Mouse (Mus musculus) hindbrain, embryonic 11.5 days (tissue): ENCODE measurements around the gene Mroh7. TPM values are rescaled to one million over a fixed set of nuclear protein-coding genes. Genes with fewer than 3 reads are reported as not detected.

Experiments used
- ATAC-seq: fragments of 200-750 bp; cut with Nextera tagmentation; 2 replicates; pipeline ENCODE4 v1.8.0; 2017; ENCODE audit warnings: mild to moderate bottlenecking, moderate TSS enrichment, moderate library complexity; ENCODE audit not compliant: low FRiP score
- DNase-seq: peaks from one replicate; pipeline ENCODE4 v3.0.0-alpha.2; 2015; ENCODE audit warnings: low spot score
- H3K27ac ChIP-seq: fragments of 300-500 bp; sonication (generic); 2 replicates; pipeline ENCODE4 v1.5.1; 2014; ENCODE audit warnings: mild to moderate bottlenecking, low read depth, low read length
- H3K27me3 ChIP-seq: fragments of 300-500 bp; sonication (generic); 2 replicates; pipeline ENCODE4 v1.6.1; 2014; ENCODE audit warnings: mild to moderate bottlenecking, low read length, moderate library complexity, mixed read lengths; ENCODE audit not compliant: control insufficient read depth, insufficient read depth
- H3K36me3 ChIP-seq: fragments of 300-500 bp; sonication (generic); 2 replicates; pipeline ENCODE4 v1.6.1; 2014; ENCODE audit warnings: mild to moderate bottlenecking, low read length, moderate library complexity, mixed read lengths; ENCODE audit not compliant: control insufficient read depth, insufficient read depth
- H3K4me1 ChIP-seq: fragments of 300-500 bp; sonication (generic); replicated peaks from 2 replicates; pipeline ENCODE4 v1.6.1; 2014; ENCODE audit warnings: low read length, mixed read lengths; ENCODE audit not compliant: control insufficient read depth, insufficient read depth
- H3K4me2 ChIP-seq: fragments of 300-500 bp; sonication (generic); replicated peaks from 2 replicates; pipeline ENCODE4 v1.6.1; 2014; ENCODE audit warnings: mild to moderate bottlenecking, low read depth, low read length
- H3K4me3 ChIP-seq: fragments of 300-500 bp; sonication (generic); 2 replicates; pipeline ENCODE4 v1.5.1; 2014; ENCODE audit warnings: low read depth, low read length
- H3K9ac ChIP-seq: fragments of 300-500 bp; sonication (generic); 2 replicates; pipeline ENCODE4 v1.6.1; 2014; ENCODE audit warnings: low read depth, low read length
- H3K9me3 ChIP-seq: fragments of 300-500 bp; sonication (generic); 2 replicates; pipeline ENCODE4 v1.6.1; 2016; ENCODE audit warnings: low read length; ENCODE audit not compliant: control insufficient read depth
- WGBS: fragments of 180-500 bp; shearing (Covaris S2); extraction: QIAGEN DNeasy Blood & Tissue Kit; methylation state at CpG from one replicate; pipeline ENCODE4 v1.1.7; 2014; 5-methylcytosine and 5-hydroxymethylcytosine counted together
- polyA plus RNA-seq: library from polyadenylated mRNA; unstranded; fragments of >200 nt; fragmentation: Nextera tagmentation; extraction: Ambion mirVana; gene quantifications from 2 replicates; pipeline ENCODE4 v1.2.1, GENCODE M21; 2014

Gene Mroh7
- polyA plus RNA-seq, 1 experiment from 2014 or later = 0.25 TPM

GRCm38 (mm10) chr4:106655681-106656080 is 75.0 kb downstream of the Mroh7 start:
- H3K4me2 ChIP-seq = no peak overlapping the region
- 94% methylated on average over 10 of the region's 10 CpGs for WGBS
- DNase-seq (no peak), ATAC-seq (no peak)
- H3K4me3 ChIP-seq = no peak overlapping the region
- no peaks in the 10 kb centered on the region for H3K9me3 ChIP-seq
- H3K27me3 ChIP-seq = no peaks in the 10 kb centered on the region
- 0 out of 2 replicates have a peak, but pooled peaks cover 7% of the 10 kb centered on the region for H3K36me3 ChIP-seq
- H3K4me1 ChIP-seq = peaks cover 4% of the 10 kb centered on the region; the same call in 1 of the 2 replicates
- no peak overlapping the region for H3K9ac ChIP-seq
- no peak overlapping the region for H3K27ac ChIP-seq

GRCm38 (mm10) chr4:106653051-106653450 is 77.7 kb downstream of the Mroh7 start:
- H3K36me3 ChIP-seq = 0 out of 2 replicates have a peak, but pooled peaks cover 3% of the 10 kb centered on the region
- WGBS = 95% methylated on average over 15 of the region's 15 CpGs

GRCm38 (mm10) chr4:106652546-106652945 is 78.2 kb downstream of the Mroh7 start:
- Histone ChIP-seq H3K36me3 (0 out of 2 replicates have a peak, but pooled peaks cover 3% of the 10 kb centered on the region), H3K27ac (no peak overlapping the region), H3K4me1 (peaks cover 4% of the 10 kb centered on the region; the same call in 1 of the 2 replicates), H3K9ac (no peak overlapping the region), H3K4me2 (no peak overlapping the region), H3K4me3 (no peak overlapping the region), H3K27me3 (no peaks in the 10 kb centered on the region), H3K9me3 (no peaks in the 10 kb centered on the region)
- ATAC-seq (no peak), DNase-seq (no peak)
- WGBS = 90% methylated on average over 3 of the region's 3 CpGs

More at GRCm38 (mm10) chr4:106653051-106653450, 77.7 kb downstream of the Mroh7 start:
- no peak for DNase-seq
- no peaks in the 10 kb centered on the region for H3K27me3 ChIP-seq
- H3K9ac ChIP-seq = no peak overlapping the region
- H3K27ac ChIP-seq = no peak overlapping the region
- no peaks in the 10 kb centered on the region for H3K9me3 ChIP-seq
- H3K4me1 ChIP-seq = peaks cover 4% of the 10 kb centered on the region; the same call in 1 of the 2 replicates
- no peak overlapping the region for H3K4me3 ChIP-seq
- H3K4me2 ChIP-seq = no peak overlapping the region
- ATAC-seq = no peak

GRCm38 (mm10) chr4:106650833-106651527 is 79.7 kb downstream of the Mroh7 start, which contains the start of gene Pars2:
Pars2 (plus strand) TSS chr4:106651069.
- 0 out of 2 replicates have a peak within 1 kb of the TSS, but pooled peaks have one; percentile 3 for H3K27ac ChIP-seq
- 4% methylated on average over 40 of the region's 40 CpGs for WGBS
- H3K4me1 ChIP-seq = peaks cover 4% of the 10 kb centered on the region; the same call in 1 of the 2 replicates

GRCm38 (mm10) chr4:106647137-106647536 is 83.6 kb downstream of the Mroh7 start:
- no peaks in the 10 kb centered on the region for H3K27me3 ChIP-seq
- no peak overlapping the region for H3K4me3 ChIP-seq
- DNase-seq (no peak), ATAC-seq (no peak)
- H3K4me1 ChIP-seq = peaks cover 4% of the 10 kb centered on the region; the same call in 1 of the 2 replicates
- no peak overlapping the region for H3K4me2 ChIP-seq
- WGBS = 83% methylated on average over 6 of the region's 6 CpGs
- no peak overlapping the region for H3K27ac ChIP-seq
- H3K9ac ChIP-seq = no peak overlapping the region
- no peaks in the 10 kb centered on the region for H3K9me3 ChIP-seq
- H3K36me3 ChIP-seq = no peaks in the 10 kb centered on the region

More at GRCm38 (mm10) chr4:106650833-106651527, 79.7 kb downstream of the Mroh7 start, which contains the start of gene Pars2:
- DNase-seq (peak; percentile 98), ATAC-seq (peak; percentile 94)
- Histone ChIP-seq H3K27me3 (no peaks in the 10 kb centered on the region), H3K36me3 (0 out of 2 replicates have a peak, but pooled peaks cover 3% of the 10 kb centered on the region), H3K4me3 (peak within 1 kb of the TSS; percentile 53), H3K4me2 (peak within 1 kb of the TSS; percentile 86), H3K9ac (peak within 1 kb of the TSS; percentile 62), H3K9me3 (no peaks in the 10 kb centered on the region)

- H3K9me3 ChIP-seq = no peaks in the 10 kb centered on the region
- no peaks in the 10 kb centered on the region for H3K27me3 ChIP-seq
- H3K9ac ChIP-seq = no peak overlapping the region
- H3K36me3 ChIP-seq = no peaks in the 10 kb centered on the region
- no peak overlapping the region for H3K4me2 ChIP-seq
- 81% methylated on average over 5 of the region's 5 CpGs for WGBS
- ATAC-seq = no peak
- H3K4me3 ChIP-seq = no peak overlapping the region
- DNase-seq = no peak
- H3K27ac ChIP-seq = no peak overlapping the region
- no peaks in the 10 kb centered on the region for H3K4me1 ChIP-seq
Observed at GRCm38 (mm10) chr4:106645797-106646196, 84.9 kb downstream of the Mroh7 start.

- H3K27ac ChIP-seq = no peak overlapping the region
- no peak overlapping the region for H3K4me3 ChIP-seq
- H3K4me1 ChIP-seq = no peaks in the 10 kb centered on the region
- no peaks in the 10 kb centered on the region for H3K27me3 ChIP-seq
- no peaks in the 10 kb centered on the region for H3K36me3 ChIP-seq
- H3K9me3 ChIP-seq = no peaks in the 10 kb centered on the region
- no peak for DNase-seq
- WGBS = 74% methylated on average over 6 of the region's 6 CpGs
- ATAC-seq = no peak
- no peak overlapping the region for H3K4me2 ChIP-seq
- no peak overlapping the region for H3K9ac ChIP-seq
Observed at GRCm38 (mm10) chr4:106644218-106644610, 86.5 kb downstream of the Mroh7 start.

GRCm38 (mm10) chr4:106643483-106644217 is 87.1 kb downstream of the Mroh7 start:
- H3K27ac ChIP-seq = no peak overlapping the region
- ATAC-seq (no peak), DNase-seq (no peak)
- H3K9me3 ChIP-seq = no peaks in the 10 kb centered on the region
- H3K9ac ChIP-seq = no peak overlapping the region
- H3K36me3 ChIP-seq = no peaks in the 10 kb centered on the region
- H3K4me3 ChIP-seq = no peak overlapping the region
- no peaks in the 10 kb centered on the region for H3K27me3 ChIP-seq
- WGBS = 51% methylated on average over 8 of the region's 8 CpGs
- H3K4me1 ChIP-seq = no peaks in the 10 kb centered on the region
- H3K4me2 ChIP-seq = no peak overlapping the region
